Mouse (Mus musculus) liver, embryonic 16.5 days (tissue): ENCODE measurements around the gene Pak7. TPM values are rescaled to one million over a fixed set of nuclear protein-coding genes. Genes with fewer than 3 reads are reported as not detected.

Experiments used
- ATAC-seq: fragments of 200-750 bp; cut with Nextera tagmentation; 2 replicates; pipeline ENCODE4 v1.8.0; 2017; ENCODE audit warnings: low read depth, mild to moderate bottlenecking, moderate number of reproducible peaks, moderate library complexity
- H3K27ac ChIP-seq: fragments of 300-500 bp; sonication (generic); 2 replicates; pipeline ENCODE4 v1.5.1; 2014; ENCODE audit warnings: mild to moderate bottlenecking, low read length
- H3K27me3 ChIP-seq: fragments of 300-500 bp; sonication (generic); 2 replicates; pipeline ENCODE4 v1.6.1; 2014; ENCODE audit warnings: low read depth, low read length, mixed read lengths; ENCODE audit not compliant: control insufficient read depth, insufficient read depth
- H3K36me3 ChIP-seq: fragments of 300-500 bp; sonication (generic); 2 replicates; pipeline ENCODE4 v1.6.1; 2014; ENCODE audit warnings: mild to moderate bottlenecking; ENCODE audit not compliant: control insufficient read depth, insufficient read depth
- H3K4me1 ChIP-seq: fragments of 300-500 bp; sonication (generic); 2 replicates; pipeline ENCODE4 v1.6.1; 2014; ENCODE audit warnings: low read depth, low read length, mixed read lengths; ENCODE audit not compliant: control insufficient read depth
- H3K4me2 ChIP-seq: fragments of 300-500 bp; sonication (generic); 2 replicates; pipeline ENCODE4 v1.6.1; 2014; ENCODE audit warnings: low read depth, low read length, mixed read lengths
- H3K4me3 ChIP-seq: fragments of 300-500 bp; sonication (generic); 2 replicates; pipeline ENCODE4 v1.5.1; 2014; ENCODE audit warnings: low read depth, mild to moderate bottlenecking, low read length
- H3K9ac ChIP-seq: fragments of 300-500 bp; sonication (generic); 2 replicates; pipeline ENCODE4 v1.6.1; 2014; ENCODE audit warnings: low read depth, low read length
- H3K9me3 ChIP-seq: fragments of 300-500 bp; sonication (generic); replicated peaks from 2 replicates; pipeline ENCODE4 v1.6.1; 2016; ENCODE audit warnings: low read length; ENCODE audit not compliant: control insufficient read depth
- WGBS: fragments of 180-500 bp; shearing (Covaris S2); extraction: QIAGEN DNeasy Blood & Tissue Kit; methylation state at CpG from one replicate; pipeline ENCODE4 v1.1.7; 2014; ENCODE audit not compliant: insufficient replicate concordance; 5-methylcytosine and 5-hydroxymethylcytosine counted together
- polyA plus RNA-seq: library from polyadenylated mRNA; unstranded; fragments of >200 nt; fragmentation: Nextera tagmentation; extraction: Ambion mirVana; gene quantifications from 2 replicates; pipeline ENCODE4 v1.2.1, GENCODE M21; 2015

Pak7 gene
- polyA plus RNA-seq, 1 experiment from 2014 or later, result 0.04 TPM

- no peak overlapping the region for H3K4me2 ChIP-seq
- no peaks in the 10 kb centered on the region for H3K4me1 ChIP-seq
- no peaks in the 10 kb centered on the region for H3K27me3 ChIP-seq
- no peaks in the 10 kb centered on the region for H3K9me3 ChIP-seq
- ATAC-seq, result no peak
- 33% methylated on average over 4 of the region's 4 CpGs for WGBS
- no peak overlapping the region for H3K27ac ChIP-seq
- no peaks in the 10 kb centered on the region for H3K36me3 ChIP-seq
- H3K4me3 ChIP-seq, result no peak overlapping the region
- no peak overlapping the region for H3K9ac ChIP-seq
These were observed 248.4 kb downstream of the Pak7 start for GRCm38 (mm10) chr2:136139159-136140069.

GRCm38 (mm10) chr2:136138451-136138850 is 249.3 kb downstream of the Pak7 start:
- no peak overlapping the region for H3K9ac ChIP-seq
- no peak overlapping the region for H3K27ac ChIP-seq
- H3K4me2 ChIP-seq, result no peak overlapping the region
- H3K36me3 ChIP-seq, result no peaks in the 10 kb centered on the region
- H3K9me3 ChIP-seq, result no peaks in the 10 kb centered on the region
- H3K4me3 ChIP-seq, result no peak overlapping the region
- H3K4me1 ChIP-seq, result no peaks in the 10 kb centered on the region
- no peak for ATAC-seq
- H3K27me3 ChIP-seq, result no peaks in the 10 kb centered on the region

- Histone ChIP-seq H3K9me3 (no peaks in the 10 kb centered on the region), H3K27me3 (no peaks in the 10 kb centered on the region), H3K9ac (no peak overlapping the region), H3K36me3 (no peaks in the 10 kb centered on the region), H3K4me1 (no peaks in the 10 kb centered on the region), H3K27ac (no peak overlapping the region), H3K4me2 (no peak overlapping the region), H3K4me3 (no peak overlapping the region)
- WGBS, result 19% methylated on average over 6 of the region's 6 CpGs
- no peak for ATAC-seq
These were observed 265.9 kb downstream of the Pak7 start for GRCm38 (mm10) chr2:136121867-136122266.

- Histone ChIP-seq H3K4me3 (no peak overlapping the region), H3K4me2 (no peak overlapping the region), H3K27ac (no peak overlapping the region), H3K9me3 (no peaks in the 10 kb centered on the region), H3K36me3 (no peaks in the 10 kb centered on the region), H3K9ac (no peak overlapping the region), H3K27me3 (no peaks in the 10 kb centered on the region), H3K4me1 (no peaks in the 10 kb centered on the region)
- no peak for ATAC-seq
- WGBS, result 81% methylated on average over 2 of the region's 2 CpGs
These were observed 269.8 kb downstream of the Pak7 start for GRCm38 (mm10) chr2:136118006-136118405.

DNA sequence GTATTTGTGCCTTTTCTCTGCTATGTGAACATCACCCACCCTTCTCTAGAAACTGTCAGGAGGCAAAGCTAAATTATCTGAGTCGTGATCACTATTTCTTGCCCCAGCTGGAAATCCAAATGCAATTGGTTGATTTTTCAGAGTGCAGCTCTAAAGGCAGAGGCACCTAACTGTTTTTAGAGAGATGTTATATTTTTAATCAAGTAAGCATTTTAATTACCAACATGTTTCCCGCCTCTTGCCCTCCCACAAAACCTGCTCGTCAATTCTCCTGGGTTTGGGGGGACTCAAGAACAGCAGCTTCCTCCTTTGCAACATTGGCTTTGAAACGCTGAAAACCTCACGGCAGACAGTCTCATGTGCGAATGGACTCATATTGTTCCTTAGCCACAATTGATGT is 274.4 kb downstream of the Pak7 start:
- no peak overlapping the region for H3K4me2 ChIP-seq
- H3K27me3 ChIP-seq, result no peaks in the 10 kb centered on the region
- no peak for ATAC-seq
- H3K4me1 ChIP-seq, result no peaks in the 10 kb centered on the region
- H3K9ac ChIP-seq, result no peak overlapping the region
- H3K27ac ChIP-seq, result no peak overlapping the region
- WGBS, result 50% methylated on average over 6 of the region's 6 CpGs
- H3K4me3 ChIP-seq, result no peak overlapping the region
- H3K9me3 ChIP-seq, result no peaks in the 10 kb centered on the region
- H3K36me3 ChIP-seq, result no peaks in the 10 kb centered on the region

- ATAC-seq, result no peak
- Histone ChIP-seq H3K4me1 (no peaks in the 10 kb centered on the region), H3K36me3 (no peaks in the 10 kb centered on the region), H3K9ac (no peak overlapping the region), H3K4me2 (no peak overlapping the region), H3K27ac (no peak overlapping the region), H3K4me3 (no peak overlapping the region), H3K27me3 (no peaks in the 10 kb centered on the region), H3K9me3 (no peaks in the 10 kb centered on the region)
- WGBS, result 32% methylated on average over 2 of the region's 2 CpGs
These were observed 278.8 kb downstream of the Pak7 start for GRCm38 (mm10) chr2:136109038-136109363.

DNA sequence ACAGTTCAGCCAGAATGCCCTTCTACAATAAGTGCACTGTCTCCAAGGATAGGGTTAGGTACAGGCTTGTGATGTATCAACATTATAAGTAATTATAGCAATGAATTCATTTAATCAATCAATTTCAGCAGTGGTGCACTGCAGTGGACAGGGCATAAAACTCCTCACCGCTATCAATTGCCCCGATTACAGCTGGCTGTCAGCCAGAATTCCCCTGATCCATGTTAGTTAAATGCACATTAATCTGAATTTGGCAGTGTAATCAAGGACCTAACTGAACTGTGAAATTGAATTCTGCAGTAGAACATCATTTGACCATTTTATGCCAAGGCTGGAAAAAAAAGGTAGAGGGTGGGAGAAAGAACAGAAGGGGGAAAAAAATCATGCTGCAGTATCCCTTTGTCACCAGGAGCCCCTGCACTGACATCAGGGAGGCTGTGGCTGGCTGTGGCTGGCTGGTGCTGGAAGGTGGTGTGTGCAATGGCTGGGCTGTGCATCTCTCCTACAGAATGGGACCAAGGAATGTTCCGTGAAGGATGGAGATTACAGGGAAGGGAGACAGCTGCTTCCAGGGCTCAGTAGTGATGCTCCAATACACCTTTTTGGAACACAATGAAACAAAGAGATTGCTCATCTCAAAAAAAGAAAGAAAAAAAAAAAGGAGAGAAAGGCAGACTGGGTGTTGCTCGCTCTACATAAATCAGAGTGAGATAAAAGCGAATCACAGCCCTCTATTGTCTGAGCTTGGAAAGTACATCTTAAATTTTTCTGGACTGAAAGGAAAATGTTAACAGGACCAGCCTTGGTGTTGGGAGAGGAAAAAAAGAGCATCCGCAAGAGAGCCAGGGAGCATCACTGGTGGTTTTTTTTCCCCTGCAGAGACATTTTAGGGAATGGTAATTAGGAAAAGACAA is 279.4 kb downstream of the Pak7 start:
- ATAC-seq, result no peak
- Histone ChIP-seq H3K9me3 (no peaks in the 10 kb centered on the region), H3K4me2 (no peak overlapping the region), H3K4me3 (no peak overlapping the region), H3K27me3 (no peaks in the 10 kb centered on the region), H3K36me3 (no peaks in the 10 kb centered on the region), H3K4me1 (no peaks in the 10 kb centered on the region), H3K9ac (no peak overlapping the region), H3K27ac (no peak overlapping the region)
- 53% methylated on average over 6 of the region's 6 CpGs for WGBS

- H3K27ac ChIP-seq, result no peak overlapping the region
These were observed 280.2 kb downstream of the Pak7 start for GRCm38 (mm10) chr2:136107597-136107996.

DNA sequence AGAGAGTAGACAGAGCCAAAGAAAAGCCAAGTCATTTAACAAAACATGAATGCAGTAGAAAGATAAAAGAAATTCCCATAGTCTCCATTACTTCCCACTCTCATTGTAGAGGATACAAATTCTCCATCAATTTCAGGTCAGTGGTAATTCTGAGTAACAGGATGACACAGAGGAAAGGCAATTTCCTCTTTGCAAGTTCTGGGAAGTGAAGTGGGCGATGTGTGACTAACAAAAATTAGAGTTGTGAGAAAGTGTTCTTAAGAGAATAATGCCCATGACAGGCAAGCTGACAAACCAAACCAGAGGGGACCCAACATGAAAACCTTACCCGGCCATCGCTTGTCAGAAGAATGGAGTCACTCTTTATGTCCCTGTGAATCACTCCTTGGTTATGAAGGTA is 290.6 kb downstream of the Pak7 start:
- Histone ChIP-seq H3K27ac (no peak overlapping the region), H3K9me3 (no peaks in the 10 kb centered on the region), H3K4me2 (no peak overlapping the region), H3K9ac (no peak overlapping the region), H3K4me3 (no peak overlapping the region), H3K4me1 (no peaks in the 10 kb centered on the region), H3K27me3 (no peaks in the 10 kb centered on the region), H3K36me3 (no peaks in the 10 kb centered on the region)
- no peak for ATAC-seq
- whole genome bisulfite sequencing, result 51% methylated on average over 3 of the region's 3 CpGs

More at GRCm38 (mm10) chr2:136107597-136107996, 280.2 kb downstream of the Pak7 start:
- Histone ChIP-seq H3K36me3 (no peaks in the 10 kb centered on the region), H3K4me3 (no peak overlapping the region), H3K4me1 (no peaks in the 10 kb centered on the region), H3K9ac (no peak overlapping the region), H3K4me2 (no peak overlapping the region), H3K27me3 (no peaks in the 10 kb centered on the region), H3K9me3 (no peaks in the 10 kb centered on the region)
- no peak for ATAC-seq
